Mouse (Mus musculus) testis, adult 2 months (tissue): ENCODE measurements at regions not wholly inside any gene's neighbourhood (a gene's known extent, or its start where the extent isn't known, plus 50 kb on each side); places are given as distances from the start of the nearest gene placed in this dataset.

Experiments
- CTCF ChIP-seq: fragments of 200-500 bp; IDR thresholded peaks from 2 replicates; pipeline ENCODE4 v1.5.1; 2012; ENCODE audit warnings: low read depth, mild to moderate bottlenecking, inconsistent platforms, low read length, moderate library complexity; ENCODE audit not compliant: control insufficient read depth, insufficient read depth, insufficient replicate concordance
- POLR2A ChIP-seq: fragments of 200-500 bp; IDR thresholded peaks from 2 replicates; pipeline ENCODE4 v1.6.1; 2012; ENCODE audit warnings: low read depth, mild to moderate bottlenecking, inconsistent platforms, low read length, moderate library complexity; ENCODE audit not compliant: control insufficient read depth

- no peak for TF ChIP-seq POLR2A
- TF ChIP-seq CTCF, result no peak
Observed at GRCm38 (mm10) chr4:10767676-10768075, 106.6 kb upstream of the 2610301B20Rik start.
